Mouse (Mus musculus) forebrain, embryonic 14.5 days (tissue): Measurements from ENCODE around the gene Rap1gap2. TPM values are rescaled to one million over a fixed set of nuclear protein-coding genes. Genes with fewer than 3 reads are reported as not detected.

ENCODE experiments used
- ATAC-seq: fragments of 200-750 bp; cut with Nextera tagmentation; 2 replicates; pipeline ENCODE4 v1.8.0; 2017; ENCODE audit warnings: mild to moderate bottlenecking, moderate library complexity
- DNase-seq: peaks from one replicate; pipeline ENCODE4 v3.0.0-alpha.2; 2015; ENCODE audit warnings: low spot score
- H3K27ac ChIP-seq: fragments of 300-500 bp; sonication (generic); 2 replicates; pipeline ENCODE4 v1.5.1; 2014; ENCODE audit warnings: low read depth, mild to moderate bottlenecking, control low read depth, low read length, moderate library complexity
- H3K27me3 ChIP-seq: fragments of 300-500 bp; sonication (generic); replicated peaks from 2 replicates; pipeline ENCODE4 v1.6.1; 2014; ENCODE audit warnings: low read length, control low read depth, mixed read lengths; ENCODE audit not compliant: control insufficient read depth, insufficient read depth
- H3K36me3 ChIP-seq: fragments of 300-500 bp; sonication (generic); 2 replicates; pipeline ENCODE4 v1.6.1; 2014; ENCODE audit warnings: low read length, control low read depth; ENCODE audit not compliant: control insufficient read depth, insufficient read depth
- H3K4me1 ChIP-seq: fragments of 300-500 bp; sonication (generic); 2 replicates; pipeline ENCODE4 v1.6.1; 2014; ENCODE audit warnings: antibody characterized with exemption, low read length, control low read depth; ENCODE audit not compliant: control insufficient read depth, insufficient read depth
- H3K4me2 ChIP-seq: fragments of 300-500 bp; sonication (generic); 2 replicates; pipeline ENCODE4 v1.6.1; 2014; ENCODE audit warnings: mild to moderate bottlenecking, control low read depth, low read length
- H3K4me3 ChIP-seq: fragments of 300-500 bp; sonication (generic); 2 replicates; pipeline ENCODE4 v1.5.1; 2014; ENCODE audit warnings: low read depth, low read length, control low read depth
- H3K9ac ChIP-seq: fragments of 300-500 bp; sonication (generic); 2 replicates; pipeline ENCODE4 v1.6.1; 2014; ENCODE audit warnings: mild to moderate bottlenecking, low read length, control low read depth, moderate library complexity
- H3K9me3 ChIP-seq: fragments of 300-500 bp; sonication (generic); replicated peaks from 2 replicates; pipeline ENCODE4 v1.6.1; 2016; ENCODE audit warnings: low read length, control low read depth, mixed read lengths; ENCODE audit not compliant: control insufficient read depth
- WGBS: fragments of 180-500 bp; shearing (Covaris S2); extraction: QIAGEN DNeasy Blood & Tissue Kit; methylation state at CpG from one replicate; pipeline ENCODE4 v1.1.7; 2014; 5-methylcytosine and 5-hydroxymethylcytosine counted together
- polyA plus RNA-seq: library from polyadenylated mRNA; unstranded; fragments of >200 nt; fragmentation: Nextera tagmentation; extraction: Ambion mirVana; gene quantifications from 2 replicates; pipeline ENCODE4 v1.2.1, GENCODE M21; 2014

Rap1gap2 gene
- polyA plus RNA-seq, 1 experiment from 2014 or later, result 5.1 TPM

- no peak overlapping the region for H3K4me2 ChIP-seq
- H3K27me3 ChIP-seq, result no peaks in the 10 kb centered on the region
- no peak overlapping the region for H3K4me3 ChIP-seq
- H3K4me1 ChIP-seq, result no peaks in the 10 kb centered on the region
- ATAC-seq, result no peak
- WGBS, result 78% methylated on average over 8 of the region's 8 CpGs
- H3K27ac ChIP-seq, result no peak overlapping the region
- H3K36me3 ChIP-seq, result no peaks in the 10 kb centered on the region
- no peaks in the 10 kb centered on the region for H3K9me3 ChIP-seq
- H3K9ac ChIP-seq, result no peak overlapping the region
- DNase-seq, result no peak
These were observed 151.1 kb downstream of the Rap1gap2 start for GRCm38 (mm10) chr11:74459651-74460050.

DNA sequence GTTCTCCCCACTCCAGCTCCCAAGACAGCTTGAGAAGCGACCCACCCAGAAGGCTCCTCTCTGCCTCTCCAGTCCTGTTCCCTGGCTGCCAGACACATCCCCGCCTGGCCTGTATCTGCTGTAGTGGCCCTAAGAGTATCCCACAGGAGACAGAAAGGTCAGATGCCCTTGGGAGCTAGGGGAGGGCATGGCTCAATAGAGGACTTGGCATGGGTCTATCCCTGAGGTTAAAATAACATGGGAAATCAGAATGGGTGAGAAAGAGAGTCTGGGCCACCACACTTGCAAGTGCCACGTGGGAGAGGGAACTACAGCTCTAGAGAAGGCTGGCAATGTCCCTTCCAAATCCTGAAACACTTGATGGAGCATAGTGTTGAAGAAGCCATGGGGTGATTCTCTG lies 152.3 kb downstream of the Rap1gap2 start:
- Histone ChIP-seq H3K4me1 (no peaks in the 10 kb centered on the region), H3K27me3 (no peaks in the 10 kb centered on the region), H3K4me3 (no peak overlapping the region), H3K36me3 (no peaks in the 10 kb centered on the region), H3K27ac (no peak overlapping the region), H3K4me2 (no peak overlapping the region), H3K9me3 (no peaks in the 10 kb centered on the region), H3K9ac (no peak overlapping the region)
- 76% methylated on average over 3 of the region's 3 CpGs for WGBS
- ATAC-seq (no peak), DNase-seq (no peak)

DNA sequence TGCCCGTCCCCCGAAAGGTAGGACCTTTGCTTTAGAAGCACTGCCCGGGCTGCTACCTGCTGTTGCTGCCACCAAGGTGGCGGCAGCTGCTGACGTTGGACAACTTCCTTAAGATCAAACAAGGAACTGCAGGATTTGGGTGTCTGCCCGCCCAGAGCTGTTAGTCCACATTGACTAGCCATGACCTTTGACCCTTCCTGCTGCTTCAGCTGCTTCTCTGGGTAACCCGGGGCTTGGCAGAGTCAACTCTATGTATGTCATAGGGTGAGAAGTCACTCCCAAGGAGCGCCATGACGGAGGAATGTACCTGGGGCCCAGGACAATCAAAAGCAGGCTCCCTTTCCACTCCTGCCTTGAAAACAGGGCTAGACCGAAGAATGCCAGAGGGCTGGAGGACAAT lies 153.5 kb downstream of the Rap1gap2 start:
- Histone ChIP-seq H3K27me3 (no peaks in the 10 kb centered on the region), H3K4me1 (no peaks in the 10 kb centered on the region), H3K4me2 (no peak overlapping the region), H3K4me3 (no peak overlapping the region), H3K9ac (no peak overlapping the region), H3K9me3 (no peaks in the 10 kb centered on the region), H3K27ac (no peak overlapping the region), H3K36me3 (no peaks in the 10 kb centered on the region)
- DNase-seq (no peak), ATAC-seq (no peak)
- WGBS, result 64% methylated on average over 10 of the region's 10 CpGs

DNA sequence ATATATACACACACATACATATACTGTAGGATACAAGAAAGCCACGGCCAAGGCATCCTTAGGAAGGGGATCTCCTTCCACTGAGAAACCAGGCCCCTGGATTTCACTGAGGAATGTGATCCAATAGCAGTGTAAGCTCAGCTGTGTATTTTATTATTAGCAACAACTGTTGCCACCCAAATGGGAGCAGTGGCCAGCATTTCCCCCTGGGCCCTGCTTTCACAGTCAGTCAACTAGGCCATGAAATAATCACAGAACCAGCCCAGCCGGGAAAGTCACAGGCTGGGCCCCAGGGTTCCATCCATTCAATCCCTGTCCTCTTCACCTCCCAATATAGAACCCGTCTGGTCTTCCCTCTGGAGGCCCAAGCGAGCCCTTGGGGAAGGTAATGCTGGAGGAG lies 162.2 kb downstream of the Rap1gap2 start:
- Histone ChIP-seq H3K36me3 (no peaks in the 10 kb centered on the region), H3K9ac (no peak overlapping the region), H3K27ac (no peak overlapping the region), H3K27me3 (no peaks in the 10 kb centered on the region), H3K4me1 (no peaks in the 10 kb centered on the region), H3K4me3 (no peak overlapping the region), H3K9me3 (peaks cover 7% of the 10 kb centered on the region; the same call in 1 of the 2 replicates), H3K4me2 (no peak overlapping the region)
- ATAC-seq (no peak), DNase-seq (no peak)
- 61% methylated on average over 4 of the region's 4 CpGs for WGBS

DNA sequence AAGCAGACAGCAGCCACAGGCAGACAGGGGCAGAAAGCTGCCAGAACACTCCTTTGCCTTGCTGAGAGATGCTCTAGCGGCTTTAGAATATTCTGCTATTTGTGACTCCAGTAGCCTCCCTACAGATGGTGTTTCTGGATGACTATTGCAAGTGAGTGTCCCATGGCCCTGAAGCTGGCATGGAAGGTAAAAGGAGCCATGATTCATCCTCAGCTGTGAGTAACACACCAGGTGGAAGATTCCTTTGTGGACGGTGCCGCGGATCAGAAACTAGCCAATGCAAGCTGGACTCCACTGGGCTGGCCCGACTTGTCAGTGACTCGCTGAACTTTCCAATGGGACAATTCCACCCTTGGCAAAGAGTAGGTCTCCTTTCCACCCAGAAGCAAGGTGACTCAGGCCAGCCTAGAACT lies 162.7 kb downstream of the Rap1gap2 start:
- Histone ChIP-seq H3K27ac (no peak overlapping the region), H3K4me2 (no peak overlapping the region), H3K4me3 (no peak overlapping the region), H3K4me1 (no peaks in the 10 kb centered on the region), H3K27me3 (no peaks in the 10 kb centered on the region), H3K36me3 (no peaks in the 10 kb centered on the region), H3K9ac (no peak overlapping the region), H3K9me3 (peaks cover 7% of the 10 kb centered on the region; the same call in 1 of the 2 replicates)
- ATAC-seq (no peak), DNase-seq (no peak)
- WGBS, result 86% methylated on average over 6 of the region's 6 CpGs

DNA sequence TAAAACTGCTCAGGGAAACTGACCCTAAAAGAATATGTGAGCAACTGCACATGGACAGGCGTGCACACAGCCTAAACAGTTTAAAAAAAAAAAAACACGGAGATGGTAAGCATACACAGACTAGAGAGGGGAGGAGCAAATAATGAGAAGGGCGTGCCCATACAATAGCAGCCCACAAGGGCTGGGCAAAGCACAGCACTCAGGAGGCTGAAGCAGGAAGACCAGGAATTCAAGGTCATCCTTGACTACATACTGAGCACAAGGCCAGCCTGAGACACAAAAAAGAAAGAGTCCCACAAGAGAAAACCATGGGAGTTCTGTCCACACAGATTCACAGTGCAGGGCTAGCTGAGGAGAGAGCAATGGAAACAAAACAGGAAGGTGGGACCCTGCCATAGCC lies 165.1 kb downstream of the Rap1gap2 start:
- no peak for DNase-seq
- Histone ChIP-seq H3K9ac (no peak overlapping the region), H3K4me2 (no peak overlapping the region), H3K27ac (no peak overlapping the region), H3K4me1 (no peaks in the 10 kb centered on the region), H3K27me3 (no peaks in the 10 kb centered on the region), H3K4me3 (no peak overlapping the region), H3K36me3 (no peaks in the 10 kb centered on the region), H3K9me3 (peaks cover 7% of the 10 kb centered on the region; the same call in 1 of the 2 replicates)
- 76% methylated on average over 3 of the region's 3 CpGs for WGBS
- no peak for ATAC-seq

- WGBS, result 85% methylated on average over 5 of the region's 5 CpGs
These were observed 166.8 kb downstream of the Rap1gap2 start for GRCm38 (mm10) chr11:74443924-74444256.

DNA sequence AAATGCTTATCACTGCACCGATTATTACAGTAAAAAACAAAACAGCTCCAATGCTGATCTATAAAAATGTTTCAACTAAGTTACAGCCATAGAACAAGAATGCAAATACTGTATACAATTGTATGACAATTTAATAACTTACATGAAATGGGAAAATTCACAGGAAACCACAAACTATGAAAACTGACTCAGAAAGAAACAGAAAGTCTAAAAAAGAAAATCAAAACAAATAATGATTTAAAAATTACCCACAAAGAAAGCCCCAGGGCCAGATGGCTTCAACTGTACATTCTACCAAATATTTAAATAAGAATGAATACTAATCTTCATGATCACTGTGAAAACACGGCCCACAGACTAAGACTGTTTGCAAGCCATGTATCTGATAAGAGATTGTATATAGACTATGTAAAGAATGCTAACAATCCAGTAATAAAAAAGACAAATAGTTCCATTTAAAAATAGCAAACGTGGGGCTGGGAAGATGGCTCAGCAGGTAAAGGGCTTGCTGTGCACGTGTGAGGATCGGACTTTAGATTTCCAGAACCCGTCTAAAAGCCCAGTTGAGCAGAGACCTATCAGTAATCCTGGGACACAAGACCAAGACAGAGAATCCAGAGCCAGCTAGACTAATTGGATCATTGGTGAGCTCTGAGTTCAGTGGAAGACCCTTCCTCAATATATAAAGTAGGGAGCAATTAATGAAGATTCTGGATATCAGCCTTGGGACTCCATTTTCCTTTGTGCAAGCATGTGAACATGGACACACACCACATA lies 167.4 kb downstream of the Rap1gap2 start:
- ATAC-seq (no peak), DNase-seq (no peak)
- no peaks in the 10 kb centered on the region for H3K27me3 ChIP-seq
- H3K4me3 ChIP-seq, result no peak overlapping the region
- H3K27ac ChIP-seq, result no peak overlapping the region
- peaks cover 7% of the 10 kb centered on the region; the same call in 1 of the 2 replicates for H3K9me3 ChIP-seq
- no peaks in the 10 kb centered on the region for H3K36me3 ChIP-seq
- 90% methylated on average over 6 of the region's 6 CpGs for WGBS
- H3K4me1 ChIP-seq, result no peaks in the 10 kb centered on the region
- no peak overlapping the region for H3K4me2 ChIP-seq
- H3K9ac ChIP-seq, result no peak overlapping the region

More at GRCm38 (mm10) chr11:74443924-74444256, 166.8 kb downstream of the Rap1gap2 start:
- Histone ChIP-seq H3K36me3 (no peaks in the 10 kb centered on the region), H3K9me3 (peaks cover 7% of the 10 kb centered on the region; the same call in 1 of the 2 replicates), H3K9ac (no peak overlapping the region), H3K4me3 (no peak overlapping the region), H3K27ac (no peak overlapping the region), H3K4me1 (no peaks in the 10 kb centered on the region), H3K4me2 (no peak overlapping the region), H3K27me3 (no peaks in the 10 kb centered on the region)
- DNase-seq (no peak), ATAC-seq (no peak)

DNA sequence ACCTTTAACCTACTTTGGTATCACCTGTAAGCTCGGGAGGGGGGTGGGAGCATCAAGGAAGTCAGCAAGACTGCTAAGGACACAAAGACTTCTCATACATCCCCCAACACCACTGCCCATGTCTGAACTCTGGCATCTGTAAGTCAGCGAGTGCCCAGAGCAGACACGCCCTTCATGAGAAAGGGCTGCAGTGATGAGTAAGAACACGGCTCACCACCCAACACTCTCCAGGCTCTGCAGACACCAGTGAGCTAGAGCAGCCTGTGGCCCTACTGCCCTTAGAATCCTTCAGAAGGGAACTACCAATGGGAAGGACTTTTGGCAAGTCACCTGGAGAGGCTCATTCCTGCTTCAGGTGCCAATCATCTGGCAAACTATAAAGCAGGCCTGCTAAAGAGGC lies 168.3 kb downstream of the Rap1gap2 start:
- Histone ChIP-seq H3K4me2 (no peak overlapping the region), H3K27ac (no peak overlapping the region), H3K9ac (no peak overlapping the region), H3K9me3 (peaks cover 7% of the 10 kb centered on the region; the same call in 1 of the 2 replicates), H3K4me3 (no peak overlapping the region), H3K4me1 (no peaks in the 10 kb centered on the region), H3K36me3 (no peaks in the 10 kb centered on the region), H3K27me3 (no peaks in the 10 kb centered on the region)
- WGBS, result 88% methylated on average over 4 of the region's 4 CpGs
- ATAC-seq (no peak), DNase-seq (no peak)
